Mouse (Mus musculus) spleen, adult 2 months (tissue): ENCODE data around the gene Kcnj2. TPM values are rescaled to one million over a fixed set of nuclear protein-coding genes. Genes with fewer than 3 reads are reported as not detected.

Source experiments
- DNase-seq, 2 experiments: peaks; one replicate each; pipeline versions ENCODE4 v3.0.0 to v3.0.0-alpha.2; 2012 to 2021; ENCODE audit warnings: low spot score in 2 of 2, low read depth in 1 of 2
- H3K27ac ChIP-seq: fragments of 200-500 bp; 2 replicates; pipeline ENCODE4 v1.5.1; 2012; ENCODE audit warnings: low read length, inconsistent platforms; ENCODE audit not compliant: insufficient read depth
- H3K27me3 ChIP-seq: fragments of 200-500 bp; 2 replicates; pipeline ENCODE4 v1.6.1; 2012; ENCODE audit warnings: mild to moderate bottlenecking, moderate library complexity, low read length, inconsistent platforms; ENCODE audit not compliant: control insufficient read depth, insufficient read depth
- H3K36me3 ChIP-seq: fragments of 200-500 bp; 2 replicates; pipeline ENCODE4 v1.6.1; 2012; ENCODE audit warnings: mild to moderate bottlenecking, low read length, inconsistent platforms; ENCODE audit not compliant: control insufficient read depth, insufficient read depth
- H3K4me1 ChIP-seq: fragments of 200-500 bp; 2 replicates; pipeline ENCODE4 v1.6.1; 2011; ENCODE audit warnings: inconsistent platforms; ENCODE audit not compliant: control insufficient read depth, insufficient read depth, insufficient read length
- H3K4me3 ChIP-seq: fragments of 200-500 bp; 2 replicates; pipeline ENCODE4 v1.5.1; 2011; ENCODE audit warnings: mild to moderate bottlenecking, inconsistent platforms; ENCODE audit not compliant: insufficient read depth, insufficient read length; ENCODE audit errors: extremely low read depth
- CTCF ChIP-seq: fragments of 200-500 bp; IDR thresholded peaks from 2 replicates; pipeline ENCODE4 v1.5.1; 2011; ENCODE audit warnings: mild to moderate bottlenecking, inconsistent platforms; ENCODE audit not compliant: insufficient read depth, insufficient read length, insufficient replicate concordance; ENCODE audit errors: extremely low read depth
- POLR2A ChIP-seq: fragments of 200-500 bp; IDR thresholded peaks from 2 replicates; pipeline ENCODE4 v1.6.1; 2011; ENCODE audit warnings: low read depth, low read length, inconsistent platforms
- WGBS: fragments of 180-500 bp; shearing (Covaris S2); methylation state at CpG from one replicate; pipeline ENCODE4 v1.1.7; 2018; 5-methylcytosine and 5-hydroxymethylcytosine counted together
- polyA plus RNA-seq: library from polyadenylated mRNA; depleted of rRNA; stranded (reverse); fragments of >200 nt; gene quantifications from 2 replicates; pipeline ENCODE4 v1.2.3, GENCODE M21; 2012

The Kcnj2 gene
- polyA plus RNA-seq, 1 experiment, result 0.55 TPM

DNA sequence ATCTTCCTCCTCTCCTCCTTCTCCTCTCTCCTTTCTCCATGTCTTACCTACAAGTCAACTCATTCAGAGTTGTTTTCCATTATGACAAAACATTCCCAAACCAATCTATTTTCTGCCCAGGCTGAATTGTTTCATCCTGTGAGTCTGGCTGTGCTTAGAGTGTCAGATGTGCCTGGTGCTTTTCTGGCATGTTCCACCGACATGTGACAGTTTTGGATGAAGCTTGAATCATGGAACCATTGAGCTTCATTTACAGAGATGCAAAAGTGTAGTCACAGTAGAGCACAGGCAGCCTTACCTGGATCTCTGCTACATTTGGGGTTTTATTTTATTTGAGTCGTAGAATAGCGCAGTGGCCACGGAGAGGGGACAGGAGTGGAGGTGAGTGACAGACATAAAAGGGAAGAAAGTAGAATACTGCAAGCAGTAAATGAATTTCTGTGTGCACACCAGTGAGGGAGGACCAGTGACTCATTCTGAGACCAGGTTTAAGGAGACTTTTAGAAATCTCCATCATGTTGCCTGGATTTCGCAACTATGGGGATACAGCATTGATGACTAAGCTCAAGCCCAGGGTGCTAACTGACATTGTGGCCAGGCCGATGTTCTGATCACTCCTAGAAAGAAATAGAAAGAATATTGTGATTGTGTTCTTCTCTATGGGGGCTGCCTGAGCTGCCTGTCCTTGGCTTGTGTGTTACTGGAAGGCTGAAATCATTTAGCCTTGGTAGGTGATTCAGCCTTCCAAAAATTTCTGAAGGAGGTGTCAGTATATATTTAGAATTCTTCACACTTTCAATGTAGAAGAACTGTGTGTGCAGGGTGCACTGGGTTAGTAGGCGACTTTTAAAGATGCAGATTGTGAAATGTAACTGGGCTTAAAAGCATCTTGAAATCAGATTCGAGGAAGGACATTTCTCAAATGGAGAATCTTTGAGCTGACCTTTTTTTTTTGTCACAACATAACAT lies 10.8 kb upstream of the Kcnj2 start:
- 82% methylated on average over 8 of the region's 8 CpGs for WGBS
- no peak for DNase-seq

DNA sequence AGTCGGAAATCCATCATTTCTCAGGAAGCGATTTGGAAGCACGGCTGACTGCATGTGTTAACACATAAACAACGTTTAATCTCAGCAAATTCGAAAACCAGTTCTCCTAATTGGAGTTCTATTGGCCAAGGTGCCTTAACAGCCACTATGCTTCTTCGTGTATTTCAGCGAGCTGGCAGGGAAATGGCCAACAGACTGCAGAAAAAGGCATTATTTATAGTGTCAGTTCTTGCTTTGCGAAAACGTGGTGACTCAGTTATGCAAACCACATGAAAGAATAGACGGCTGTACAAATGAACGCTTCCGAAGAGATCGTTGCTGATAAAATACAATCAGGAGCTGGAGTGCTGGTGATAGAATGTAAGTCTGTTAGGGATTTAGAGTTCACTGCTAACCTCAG lies 9.9 kb upstream of the Kcnj2 start:
- 43% methylated on average over 13 of the region's 13 CpGs for WGBS
- H3K27me3 ChIP-seq, result no peaks in the 10 kb centered on the region
- no peak overlapping the region for H3K4me3 ChIP-seq
- no peak for DNase-seq
- no peaks in the 10 kb centered on the region for H3K36me3 ChIP-seq
- H3K4me1 ChIP-seq, result no peaks in the 10 kb centered on the region
- TF ChIP-seq CTCF (no peak), POLR2A (no peak)
- no peak overlapping the region for H3K27ac ChIP-seq

More for the DNA sequence above, 10.8 kb upstream of the Kcnj2 start:
- Histone ChIP-seq H3K36me3 (no peaks in the 10 kb centered on the region), H3K4me3 (no peak overlapping the region), H3K27ac (no peak overlapping the region), H3K27me3 (no peaks in the 10 kb centered on the region), H3K4me1 (no peaks in the 10 kb centered on the region)
- no peak for TF ChIP-seq POLR2A
- no peak for TF ChIP-seq CTCF

DNA sequence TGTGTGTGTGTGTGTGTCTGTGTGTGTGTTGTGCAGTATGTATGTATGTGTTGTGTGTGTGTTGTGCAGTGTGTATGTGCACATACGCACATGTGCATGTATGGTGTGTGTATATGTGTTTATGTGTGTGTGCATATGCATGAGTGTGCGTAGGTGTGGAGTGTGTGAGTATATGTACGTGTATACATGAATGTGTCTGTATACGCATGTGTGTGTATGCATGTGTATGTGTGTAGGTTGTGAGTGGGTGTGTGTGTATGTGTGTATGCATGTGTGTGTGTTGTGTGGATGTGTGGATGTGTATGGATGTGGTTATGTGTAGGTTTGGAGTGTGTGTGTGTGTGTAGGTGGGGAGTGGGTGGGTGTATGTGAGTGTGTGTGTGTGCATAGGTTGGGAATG lies 8.5 kb upstream of the Kcnj2 start:
- H3K4me1 ChIP-seq, result no peaks in the 10 kb centered on the region
- no peak overlapping the region for H3K4me3 ChIP-seq
- TF ChIP-seq POLR2A (no peak), CTCF (no peak)
- DNase-seq, result no peak
- 92% methylated on average over 4 of the region's 4 CpGs for WGBS
- no peak overlapping the region for H3K27ac ChIP-seq
- H3K27me3 ChIP-seq, result no peaks in the 10 kb centered on the region
- no peaks in the 10 kb centered on the region for H3K36me3 ChIP-seq

DNA sequence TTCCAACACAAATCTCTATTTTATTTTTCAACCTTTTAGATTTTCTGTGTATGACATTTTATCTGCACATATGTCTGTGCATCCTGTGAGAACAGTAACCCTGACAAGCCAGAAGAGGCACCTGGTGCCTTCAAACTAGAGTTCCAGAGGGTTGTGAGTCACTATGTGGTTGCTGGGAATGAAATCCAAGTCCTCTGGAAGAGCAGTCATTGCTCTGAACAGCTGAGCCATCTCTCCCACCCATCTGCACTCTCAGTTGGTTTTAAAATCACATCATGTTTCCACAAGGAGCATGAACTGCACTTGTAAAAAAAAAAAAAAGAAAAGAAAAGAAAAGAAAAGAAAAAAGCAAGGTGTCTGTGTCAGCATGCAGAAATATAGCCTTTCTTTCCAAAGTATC lies 6.5 kb upstream of the Kcnj2 start:
- no peaks in the 10 kb centered on the region for H3K27me3 ChIP-seq
- no peak overlapping the region for H3K4me3 ChIP-seq
- TF ChIP-seq CTCF (no peak), POLR2A (no peak)
- H3K36me3 ChIP-seq, result no peaks in the 10 kb centered on the region
- H3K27ac ChIP-seq, result no peak overlapping the region
- no peaks in the 10 kb centered on the region for H3K4me1 ChIP-seq
- DNase-seq, result no peak

DNA sequence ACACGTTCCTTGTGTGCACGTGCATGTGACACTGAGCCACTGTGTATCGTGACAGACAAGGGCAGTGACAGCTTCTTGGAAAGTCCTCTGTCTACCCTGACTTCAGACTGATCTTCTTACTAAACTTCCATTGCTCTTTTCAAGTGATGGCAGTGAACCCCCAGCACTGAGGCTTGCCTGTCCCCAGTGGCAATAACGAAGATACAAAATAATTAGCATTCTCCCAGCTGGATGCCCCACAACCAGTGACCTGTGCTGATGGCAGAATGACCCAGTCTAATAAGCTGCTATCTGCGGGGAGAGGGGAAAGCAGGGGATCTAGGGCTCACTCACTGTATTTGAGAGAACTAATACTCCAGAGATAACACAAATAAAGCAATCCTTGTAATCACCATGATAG lies 5.7 kb upstream of the Kcnj2 start:
- Histone ChIP-seq H3K4me1 (no peaks in the 10 kb centered on the region), H3K4me3 (no peak overlapping the region), H3K27ac (no peak overlapping the region), H3K36me3 (no peaks in the 10 kb centered on the region), H3K27me3 (no peaks in the 10 kb centered on the region)
- DNase-seq, result no peak
- TF ChIP-seq CTCF (no peak), POLR2A (no peak)
- 80% methylated on average over 5 of the region's 5 CpGs for WGBS

DNA sequence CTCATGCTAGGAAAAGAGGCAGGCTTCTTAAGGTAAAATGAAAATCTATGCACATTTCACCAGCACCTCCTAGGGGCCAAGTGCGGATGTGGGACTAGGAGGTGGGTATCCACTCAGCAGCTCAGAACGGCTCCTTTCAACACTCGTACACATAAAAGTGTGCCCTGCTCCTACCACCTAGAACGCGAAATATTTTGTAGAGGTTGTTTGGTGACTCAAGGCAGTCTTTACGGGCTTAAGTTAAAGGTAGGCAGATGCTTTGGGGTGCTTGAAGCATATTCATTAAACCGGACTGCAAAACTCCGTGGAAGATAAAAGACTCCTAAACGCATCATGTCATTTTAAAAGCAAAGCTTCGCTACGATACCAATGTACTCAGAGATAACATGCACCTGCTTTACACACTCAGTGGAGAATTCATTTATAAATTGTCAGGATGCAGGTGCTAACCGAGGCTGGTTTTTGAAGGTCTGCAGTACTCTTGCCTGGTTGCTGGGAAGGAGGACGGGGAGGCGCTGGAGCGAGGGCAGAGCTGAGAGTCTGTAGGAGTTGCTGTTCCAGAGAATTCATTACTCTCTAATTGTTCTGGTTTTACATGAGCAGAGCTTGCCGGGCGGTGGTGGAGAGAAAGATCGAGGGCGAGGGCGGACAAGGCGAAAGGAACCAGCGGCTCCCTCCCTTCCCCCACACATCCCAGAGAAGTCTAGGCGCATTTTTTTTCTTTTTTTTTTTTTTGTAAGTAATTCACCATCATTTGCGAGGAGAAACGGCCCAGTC lies 1.0 kb upstream of the Kcnj2 start:
- Histone ChIP-seq H3K4me1 (peaks cover 4% of the 10 kb centered on the region; the same call in 1 of the 2 replicates), H3K27ac (no peak overlapping the region), H3K27me3 (no peaks in the 10 kb centered on the region), H3K4me3 (peak overlapping the region; percentile 46), H3K36me3 (no peaks in the 10 kb centered on the region)
- 1% methylated on average over 25 of the region's 25 CpGs for WGBS
- DNase-seq, result peak; percentile 15 to 30
- TF ChIP-seq POLR2A (no peak), CTCF (peak; percentile 15; the same call in 1 of the 2 replicates)
